Mouse (Mus musculus): ENCODE measurements around the gene Mas1.

Gene Mas1

GRCm38 (mm10) chr17:12830351-12830750 lies 37.6 kb downstream of the Mas1 start:
- no peak for DNase-seq (ENCODE audit: low spot score)

GRCm38 (mm10) chr17:12815885-12816284 lies 52.1 kb downstream of the Mas1 start:
- DNase-seq (ENCODE audit: low spot score), result no peak

- DNase-seq (ENCODE audit: low spot score), result no peak
Observed at GRCm38 (mm10) chr17:12814502-12814901, 53.4 kb downstream of the Mas1 start.

GRCm38 (mm10) chr17:12810973-12811303 lies 57.0 kb downstream of the Mas1 start:
- no peak for DNase-seq (ENCODE audit: low spot score)

- DNase-seq (ENCODE audit: low spot score), result peak; percentile 92
Observed at GRCm38 (mm10) chr17:12810103-12810972, 57.6 kb downstream of the Mas1 start.

- DNase-seq (ENCODE audit: low spot score), result no peak
Observed at GRCm38 (mm10) chr17:12808851-12809250, 59.1 kb downstream of the Mas1 start.

- no peak for DNase-seq (ENCODE audit: low spot score)
Observed at GRCm38 (mm10) chr17:12804584-12805445, 63.1 kb downstream of the Mas1 start.

GRCm38 (mm10) chr17:12801861-12802540 lies 65.9 kb downstream of the Mas1 start:
- no peak for DNase-seq (ENCODE audit: low spot score)

GRCm38 (mm10) chr17:12799368-12800275 lies 68.3 kb downstream of the Mas1 start:
- no peak for DNase-seq (ENCODE audit: low spot score)

GRCm38 (mm10) chr17:12798571-12798970 lies 69.4 kb downstream of the Mas1 start:
- DNase-seq (ENCODE audit: low spot score), result no peak

GRCm38 (mm10) chr17:12797427-12798029 lies 70.4 kb downstream of the Mas1 start:
- DNase-seq (ENCODE audit: low spot score), result no peak

- no peak for DNase-seq (ENCODE audit: low spot score)
Observed at GRCm38 (mm10) chr17:12796633-12797032, 71.3 kb downstream of the Mas1 start.

- no peak for DNase-seq (ENCODE audit: low spot score)
Observed at GRCm38 (mm10) chr17:12793660-12794406, 74.1 kb downstream of the Mas1 start.

GRCm38 (mm10) chr17:12792422-12793206 lies 75.3 kb downstream of the Mas1 start:
- no peak for DNase-seq (ENCODE audit: low spot score)

GRCm38 (mm10) chr17:12791420-12791819 lies 76.5 kb downstream of the Mas1 start:
- peak; percentile 16 for DNase-seq (ENCODE audit: low spot score)

- DNase-seq (ENCODE audit: low spot score), result no peak
Observed at GRCm38 (mm10) chr17:12791079-12791406, 76.9 kb downstream of the Mas1 start.
